Mouse (Mus musculus) spleen, postnatal 10 days (tissue): ENCODE measurements around the gene Pabpc4.
"Not testable (repeated sequence)": the region's sequence is repeated elsewhere in the genome, so short reads cannot be mapped to it uniquely, and the experiment has no call there.

ENCODE experiments used
- DNase-seq, 2 experiments: peaks; one replicate each; pipeline ENCODE4 v3.0.0; 2021 to 2022; ENCODE audit warnings: low spot score in 2 of 2

Gene Pabpc4

GRCm38 (mm10) chr4:123247147-123247880, 14.8 kb upstream of the Pabpc4 start:
- no peak for DNase-seq

GRCm38 (mm10) chr4:123248971-123249567, 13.1 kb upstream of the Pabpc4 start:
- no peak for DNase-seq

- DNase-seq: no peak
These were observed 9.9 kb upstream of the Pabpc4 start for GRCm38 (mm10) chr4:123252214-123252613.

GRCm38 (mm10) chr4:123254617-123255016, 7.5 kb upstream of the Pabpc4 start:
- no peak for DNase-seq

GRCm38 (mm10) chr4:123260071-123260746, 1.9 kb upstream of the Pabpc4 start:
- DNase-seq: no peak

DNA sequence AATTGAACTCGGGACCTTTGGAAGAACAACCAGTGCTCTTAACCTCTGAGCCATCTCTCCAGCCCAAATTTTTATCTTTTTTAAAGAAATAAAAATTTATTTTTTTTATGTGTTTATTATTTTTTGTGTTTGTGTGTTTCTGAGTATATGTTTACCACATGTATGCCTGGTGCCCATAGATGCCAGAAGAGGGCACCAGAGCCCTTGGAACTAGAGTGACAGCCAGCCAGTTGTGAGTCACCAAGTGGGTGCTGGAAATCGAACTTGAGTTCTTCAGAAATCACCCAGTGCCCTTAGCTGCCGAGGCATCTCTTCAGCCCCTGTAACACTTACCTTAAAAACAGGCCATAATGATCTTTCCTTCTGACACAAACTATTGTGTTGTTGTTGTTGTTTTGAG, 8.9 kb downstream of the Pabpc4 start:
- no peak for DNase-seq

- no peak for DNase-seq
These were observed 18.0 kb downstream of the Pabpc4 start for GRCm38 (mm10) chr4:123280117-123280516.

GRCm38 (mm10) chr4:123282500-123282899, 20.3 kb downstream of the Pabpc4 start:
- peak; percentile 92 to 96 for DNase-seq

DNA sequence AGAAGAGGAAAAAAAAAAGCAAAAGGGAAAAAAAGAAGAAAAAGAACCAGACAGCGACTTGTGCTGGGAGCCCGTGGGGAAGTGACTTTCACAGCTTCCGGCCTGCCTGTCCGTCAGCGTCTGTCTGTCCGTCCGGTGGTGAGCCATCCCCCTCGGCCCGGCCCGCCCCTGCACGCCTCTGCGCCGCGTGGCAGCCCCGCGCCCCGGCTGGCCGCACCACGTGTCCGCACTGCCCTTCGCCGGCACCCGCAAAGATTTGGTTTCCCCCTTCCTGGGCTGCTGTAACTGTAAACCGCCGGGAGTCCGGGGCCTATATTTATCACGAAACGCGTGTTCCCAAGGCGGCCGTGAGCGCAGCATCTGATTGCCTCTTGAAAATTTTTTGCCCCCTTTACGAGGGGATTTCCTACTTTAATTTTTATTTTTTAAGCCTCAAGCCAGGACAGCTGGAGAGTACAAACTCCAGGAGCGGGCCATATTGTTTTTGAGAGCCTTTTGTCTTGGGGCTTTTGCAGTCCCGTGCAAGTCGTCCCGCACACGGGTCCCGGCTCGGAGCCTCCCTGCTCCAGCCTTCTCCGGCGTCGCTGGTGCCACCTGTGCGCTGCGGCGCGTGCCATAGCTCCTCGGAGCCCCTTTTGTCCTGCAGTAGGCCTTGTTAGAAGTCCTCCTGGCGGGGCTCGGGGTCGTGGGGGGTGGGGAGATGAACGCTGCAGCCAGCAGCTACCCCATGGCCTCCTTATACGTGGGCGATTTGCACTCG, 20.9 kb downstream of the Pabpc4 start:
- peak in 1 of 2 experiments; percentile 42 for DNase-seq

DNA sequence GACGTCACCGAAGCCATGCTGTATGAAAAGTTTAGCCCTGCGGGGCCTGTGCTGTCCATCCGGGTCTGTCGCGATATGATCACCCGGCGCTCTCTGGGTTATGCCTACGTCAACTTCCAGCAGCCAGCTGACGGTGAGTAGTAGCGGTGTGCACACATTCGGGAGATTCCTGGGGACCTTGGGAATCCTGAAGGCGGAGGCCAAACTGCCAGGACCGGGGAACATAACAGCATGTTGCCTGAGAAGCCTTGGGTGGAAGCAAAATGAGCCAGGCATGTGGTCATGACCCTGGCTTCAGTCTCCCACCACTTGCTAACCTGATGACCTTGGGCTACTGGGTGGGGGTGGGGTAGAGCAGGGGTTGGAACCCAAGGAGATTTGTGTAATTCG, 21.5 kb downstream of the Pabpc4 start:
- DNase-seq: peak; percentile 43 to 58

GRCm38 (mm10) chr4:123284731-123285624, 22.8 kb downstream of the Pabpc4 start:
- peak; percentile 47 to 57 for DNase-seq

GRCm38 (mm10) chr4:123286790-123287189, 24.6 kb downstream of the Pabpc4 start:
- DNase-seq: peak; percentile 59 to 61

DNA sequence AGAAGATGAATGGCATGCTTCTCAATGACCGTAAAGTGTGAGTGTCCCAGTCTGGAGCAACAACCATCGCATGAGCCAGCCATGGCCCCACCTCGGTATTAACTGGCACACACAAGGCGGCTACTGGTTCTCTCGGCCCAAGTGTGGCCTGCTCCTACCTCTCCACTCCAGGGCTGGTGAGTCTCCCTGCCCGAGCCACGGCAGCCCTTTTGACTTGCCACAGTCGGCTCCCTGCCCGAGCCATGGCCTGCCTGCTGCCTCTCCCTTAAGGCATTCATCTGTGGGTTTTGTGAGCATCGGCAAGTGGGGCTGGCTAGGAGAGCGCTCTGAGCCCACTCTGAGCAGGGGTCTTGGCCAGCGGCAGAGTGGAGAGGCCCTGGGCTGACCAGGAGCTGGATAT, 26.9 kb downstream of the Pabpc4 start:
- no peak for DNase-seq

- DNase-seq: no peak
These were observed 30.2 kb downstream of the Pabpc4 start for GRCm38 (mm10) chr4:123292390-123292789.

GRCm38 (mm10) chr4:123292989-123293388, 30.8 kb downstream of the Pabpc4 start:
- DNase-seq: no peak

GRCm38 (mm10) chr4:123293661-123294443, 31.7 kb downstream of the Pabpc4 start:
- no peak for DNase-seq

GRCm38 (mm10) chr4:123295026-123295425, 32.9 kb downstream of the Pabpc4 start:
- DNase-seq: not testable (repeated sequence)

- DNase-seq: no peak
These were observed 33.5 kb downstream of the Pabpc4 start for GRCm38 (mm10) chr4:123295516-123296147.

DNA sequence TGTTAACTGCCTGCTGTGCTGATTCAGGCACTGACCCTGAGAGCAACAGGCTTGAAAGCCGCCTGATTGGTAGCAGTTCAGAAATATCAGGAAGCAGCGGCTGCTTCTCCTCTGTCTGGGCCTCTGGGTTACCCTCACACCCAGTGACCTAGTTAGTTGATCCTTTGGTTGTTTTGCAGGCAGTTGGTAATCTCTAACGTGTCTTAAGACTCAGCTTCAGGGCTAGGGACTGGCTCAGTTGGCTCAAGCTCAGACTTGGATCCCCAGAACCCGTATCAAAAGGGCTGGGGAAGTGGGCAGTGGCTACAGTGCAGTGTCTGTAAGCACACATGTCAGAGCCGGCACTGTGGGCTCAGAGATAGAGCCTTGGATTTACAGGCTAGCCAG, 34.0 kb downstream of the Pabpc4 start:
- no peak for DNase-seq
